Mouse (Mus musculus) embryonic facial prominence, embryonic 14.5 days (tissue): ENCODE measurements around the gene Olfr1395. TPM values are rescaled to one million over a fixed set of nuclear protein-coding genes. Genes with fewer than 3 reads are reported as not detected.
"Not testable (repeated sequence)": the region's sequence is repeated elsewhere in the genome, so short reads cannot be mapped to it uniquely, and the experiment has no call there.

Experiments used
- ATAC-seq: fragments of 200-750 bp; cut with Nextera tagmentation; 2 replicates; pipeline ENCODE4 v1.8.0; 2017; ENCODE audit warnings: low read depth, moderate number of reproducible peaks, moderate TSS enrichment
- DNase-seq: peaks from one replicate; pipeline ENCODE4 v3.0.0-alpha.2; 2015; ENCODE audit warnings: low spot score
- H3K27ac ChIP-seq: fragments of 300-500 bp; sonication (generic); replicated peaks from 2 replicates; pipeline ENCODE4 v1.5.1; 2014; ENCODE audit warnings: low read depth, mild to moderate bottlenecking, low read length, moderate library complexity
- H3K27me3 ChIP-seq: fragments of 300-500 bp; sonication (generic); replicated peaks from 2 replicates; pipeline ENCODE4 v1.6.1; 2014; ENCODE audit warnings: low read length; ENCODE audit not compliant: control insufficient read depth, insufficient read depth
- H3K36me3 ChIP-seq: fragments of 300-500 bp; sonication (generic); 2 replicates; pipeline ENCODE4 v1.6.1; 2014; ENCODE audit warnings: low read length, mixed read lengths; ENCODE audit not compliant: control insufficient read depth, insufficient read depth
- H3K4me1 ChIP-seq: fragments of 300-500 bp; sonication (generic); 2 replicates; pipeline ENCODE4 v1.6.1; 2014; ENCODE audit warnings: antibody characterized with exemption, low read length; ENCODE audit not compliant: control insufficient read depth, insufficient read depth
- H3K4me2 ChIP-seq: fragments of 300-500 bp; sonication (generic); 2 replicates; pipeline ENCODE4 v1.6.1; 2014; ENCODE audit warnings: low read depth, mild to moderate bottlenecking, low read length, moderate library complexity, mixed read lengths
- H3K4me3 ChIP-seq: fragments of 300-500 bp; sonication (generic); 2 replicates; pipeline ENCODE4 v1.5.1; 2014; ENCODE audit warnings: low read depth, mild to moderate bottlenecking, low read length
- H3K9ac ChIP-seq: fragments of 300-500 bp; sonication (generic); 2 replicates; pipeline ENCODE4 v1.6.1; 2014; ENCODE audit warnings: low read depth, mild to moderate bottlenecking, low read length, moderate library complexity, mixed read lengths
- H3K9me3 ChIP-seq: fragments of 300-500 bp; sonication (generic); 2 replicates; pipeline ENCODE4 v1.6.1; 2016; ENCODE audit warnings: low read length; ENCODE audit not compliant: control insufficient read depth
- WGBS: fragments of 180-500 bp; shearing (Covaris S2); extraction: QIAGEN DNeasy Blood & Tissue Kit; methylation state at CpG from one replicate; pipeline ENCODE4 v1.1.7; 2014; 5-methylcytosine and 5-hydroxymethylcytosine counted together
- polyA plus RNA-seq: library from polyadenylated mRNA; unstranded; fragments of >200 nt; fragmentation: Nextera tagmentation; extraction: Ambion mirVana; gene quantifications from 2 replicates; pipeline ENCODE4 v1.2.1, GENCODE M21; 2014

Gene Olfr1395
- polyA plus RNA-seq, 1 experiment from 2014 or later, result 0.10 TPM

- DNase-seq (no peak), ATAC-seq (no peak)
- WGBS, result 69% methylated on average over 1 of the region's 1 CpGs
- Histone ChIP-seq H3K4me1 (no peaks in the 10 kb centered on the region), H3K27me3 (no peaks in the 10 kb centered on the region; the same call in 1 of the 2 replicates), H3K4me2 (no peak within 1 kb of the TSS), H3K4me3 (no peak within 1 kb of the TSS), H3K9ac (no peak within 1 kb of the TSS), H3K27ac (no peak within 1 kb of the TSS), H3K36me3 (no peaks in the 10 kb centered on the region), H3K9me3 (no peaks in the 10 kb centered on the region)
These were observed 12.0 kb downstream of the Olfr1395 start, which contains the start of gene Olfr1394 for GRCm38 (mm10) chr11:49154077-49154476. Olfr1394 (plus strand) TSS chr11:49154377.

- Histone ChIP-seq H3K9ac (no peak overlapping the region), H3K4me1 (no peaks in the 10 kb centered on the region), H3K9me3 (no peaks in the 10 kb centered on the region), H3K36me3 (no peaks in the 10 kb centered on the region), H3K4me2 (no peak overlapping the region), H3K4me3 (no peak overlapping the region), H3K27me3 (no peaks in the 10 kb centered on the region; the same call in 1 of the 2 replicates), H3K27ac (no peak overlapping the region)
- WGBS, result 84% methylated on average over 2 of the region's 2 CpGs
- DNase-seq, result no peak
- ATAC-seq, result no peak
These were observed 15.0 kb downstream of the Olfr1395 start for GRCm38 (mm10) chr11:49156821-49157814.

- H3K9ac ChIP-seq, result peak overlapping the region; percentile 53; the same call in 1 of the 2 replicates
- 11% methylated on average over 26 of the region's 50 CpGs for WGBS
- H3K4me1 ChIP-seq, result no peaks in the 10 kb centered on the region
- no peaks in the 10 kb centered on the region for H3K36me3 ChIP-seq
- peak overlapping the region; percentile 74 for H3K4me2 ChIP-seq
- H3K27ac ChIP-seq, result no peak overlapping the region
- H3K27me3 ChIP-seq, result peaks cover 20% of the 10 kb centered on the region
- H3K9me3 ChIP-seq, result 0 out of 2 replicates have a peak, but pooled peaks cover 10% of the 10 kb centered on the region
- DNase-seq (peak; percentile 5), ATAC-seq (no peak; the same call in 1 of the 2 replicates)
- H3K4me3 ChIP-seq, result peak overlapping the region; percentile 36
These were observed 27.0 kb downstream of the Olfr1395 start for GRCm38 (mm10) chr11:49168839-49169611.

- Histone ChIP-seq H3K4me2 (no peak overlapping the region), H3K9ac (no peak overlapping the region), H3K9me3 (0 out of 2 replicates have a peak, but pooled peaks cover 10% of the 10 kb centered on the region), H3K4me1 (no peaks in the 10 kb centered on the region), H3K27me3 (peaks cover 20% of the 10 kb centered on the region), H3K27ac (no peak overlapping the region), H3K36me3 (no peaks in the 10 kb centered on the region), H3K4me3 (no peak overlapping the region)
- ATAC-seq (no peak), DNase-seq (no peak)
- WGBS, result 97% methylated on average over 4 of the region's 4 CpGs
These were observed 28.5 kb downstream of the Olfr1395 start for GRCm38 (mm10) chr11:49170576-49170975.

GRCm38 (mm10) chr11:49175345-49175744 lies 33.3 kb downstream of the Olfr1395 start:
- WGBS, result 83% methylated on average over 8 of the region's 8 CpGs
- no peak for DNase-seq

DNA sequence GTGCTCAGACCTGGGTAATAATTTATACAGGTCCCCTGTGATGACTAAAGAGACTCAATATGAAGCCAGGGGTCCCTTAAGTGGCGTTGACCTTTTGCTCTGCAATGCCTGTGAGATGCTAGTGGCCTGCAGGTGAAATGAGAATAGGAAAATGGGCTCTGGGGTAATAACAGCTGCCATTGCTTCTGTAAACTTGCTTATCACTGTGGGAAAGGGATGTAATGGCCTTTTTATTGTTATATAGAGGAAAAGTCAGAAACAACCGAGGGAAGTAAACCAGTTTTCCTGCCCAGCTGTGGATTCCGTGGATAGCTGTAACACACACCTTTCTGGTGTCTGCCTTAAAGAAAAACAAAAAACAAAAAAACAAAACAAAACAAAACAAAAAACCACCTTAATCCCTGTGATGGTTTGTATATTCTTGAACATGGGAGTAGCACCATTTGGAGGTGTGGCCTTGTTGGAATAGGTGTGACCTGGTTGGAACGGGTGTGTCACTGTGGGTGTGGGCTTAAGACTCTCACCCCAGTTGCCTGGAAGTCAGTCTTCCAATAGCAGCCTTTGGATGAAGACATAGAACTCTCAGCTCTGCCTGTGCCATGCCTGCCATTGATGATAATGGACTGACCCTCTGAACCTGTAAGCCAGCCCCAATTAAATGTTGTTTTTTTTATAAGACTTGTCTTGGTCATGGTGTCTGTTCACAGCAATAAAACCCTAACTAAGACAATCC lies 34.1 kb downstream of the Olfr1395 start:
- not testable (repeated sequence) for H3K27me3 ChIP-seq, H3K9me3 ChIP-seq, H3K4me2 ChIP-seq, H3K4me1 ChIP-seq, ATAC-seq, H3K9ac ChIP-seq, DNase-seq, H3K36me3 ChIP-seq, H3K27ac ChIP-seq, H3K4me3 ChIP-seq
- WGBS, result 78% methylated on average over 4 of the region's 4 CpGs

More at GRCm38 (mm10) chr11:49175345-49175744, 33.3 kb downstream of the Olfr1395 start:
- Histone ChIP-seq H3K9me3 (no peaks in the 10 kb centered on the region), H3K27me3 (no peaks in the 10 kb centered on the region), H3K27ac (no peak overlapping the region), H3K4me3 (no peak overlapping the region), H3K36me3 (no peaks in the 10 kb centered on the region), H3K4me2 (no peak overlapping the region), H3K4me1 (no peaks in the 10 kb centered on the region), H3K9ac (no peak overlapping the region)
- no peak for ATAC-seq

GRCm38 (mm10) chr11:49183172-49183571 lies 41.1 kb downstream of the Olfr1395 start:
- ATAC-seq (no peak), DNase-seq (no peak)
- no peaks in the 10 kb centered on the region for H3K9me3 ChIP-seq
- 59% methylated on average over 1 of the region's 1 CpGs for WGBS
- H3K36me3 ChIP-seq, result no peaks in the 10 kb centered on the region
- no peak overlapping the region for H3K27ac ChIP-seq
- H3K27me3 ChIP-seq, result no peaks in the 10 kb centered on the region
- H3K4me2 ChIP-seq, result no peak overlapping the region
- no peak overlapping the region for H3K4me3 ChIP-seq
- H3K9ac ChIP-seq, result no peak overlapping the region
- no peaks in the 10 kb centered on the region for H3K4me1 ChIP-seq

GRCm38 (mm10) chr11:49186452-49186851 lies 44.4 kb downstream of the Olfr1395 start:
- H3K9me3 ChIP-seq, result no peaks in the 10 kb centered on the region
- H3K4me2 ChIP-seq, result no peak overlapping the region
- DNase-seq (no peak), ATAC-seq (no peak)
- H3K4me3 ChIP-seq, result no peak overlapping the region
- no peak overlapping the region for H3K9ac ChIP-seq
- H3K4me1 ChIP-seq, result no peaks in the 10 kb centered on the region
- WGBS, result 78% methylated on average over 6 of the region's 6 CpGs
- no peaks in the 10 kb centered on the region for H3K27me3 ChIP-seq
- H3K27ac ChIP-seq, result no peak overlapping the region
- H3K36me3 ChIP-seq, result no peaks in the 10 kb centered on the region
